Mouse (Mus musculus) liver, embryonic 18 days (tissue): ENCODE results near the gene Ifna16. TPM values are rescaled to one million over a fixed set of nuclear protein-coding genes. Genes with fewer than 3 reads are reported as not detected.

Experiments used
- polyA plus RNA-seq: library from polyadenylated mRNA; depleted of rRNA; stranded (reverse); fragments of >200 nt; gene quantifications from 2 replicates; pipeline ENCODE4 v1.2.3, GENCODE M21; 2012; rRNA removed

The Ifna16 gene
- polyA plus RNA-seq: not detected in 2 replicates

GRCm38 (mm10) chr4:88676824-88677223 is at the start of gene Ifna16:
Gene Ifna16, minus strand, starts transcription at chr4:88676924.

GRCm38 (mm10) chr4:88721791-88722721 is 45.3 kb upstream of the Ifna16 start, which contains the start of the genes Gm26566 and Klhl9:
Gene Gm26566, plus strand, starts transcription at chr4:88721805.
Gene Klhl9, minus strand, starts transcription at chr4:88722465.

GRCm38 (mm10) chr4:88691259-88691658 is 14.5 kb upstream of the Ifna16 start, which contains the start of gene Ifnab:
Gene Ifnab, minus strand, starts transcription at chr4:88691359.

GRCm38 (mm10) chr4:88683812-88684211 is 7.1 kb upstream of the Ifna16 start, which contains the start of gene Ifna2:
Gene Ifna2, minus strand, starts transcription at chr4:88683912.

GRCm38 (mm10) chr4:88644359-88644758 is 32.4 kb downstream of the Ifna16 start, which contains the start of gene Ifna13:
Gene Ifna13, minus strand, starts transcription at chr4:88644459.

GRCm38 (mm10) chr4:88634311-88634710 is 42.4 kb downstream of the Ifna16 start, which contains the start of gene C87499:
Gene C87499, minus strand, starts transcription at chr4:88634411.

Other genes with a start within 250 kb of the Ifna16 start
- gene Hacd4, start 238.0 kb downstream of the Ifna16 start, polyA plus RNA-seq: 1.7 and 1.9 TPM in 2 replicates
- not detected in 2 replicates for gene Ifnb1, start 154.2 kb downstream of the Ifna16 start, polyA plus RNA-seq
- not detected in 2 replicates for gene Ifna15, start 118.7 kb downstream of the Ifna16 start, polyA plus RNA-seq
- gene Ifna14, start 105.1 kb downstream of the Ifna16 start, polyA plus RNA-seq: not detected in 2 replicates
- not detected in 2 replicates for gene Ifna9, start 84.5 kb downstream of the Ifna16 start, polyA plus RNA-seq
- gene Ifna12, start 73.5 kb downstream of the Ifna16 start, polyA plus RNA-seq: not detected in 2 replicates
- not detected in 2 replicates for gene C87499, start 42.5 kb downstream of the Ifna16 start, polyA plus RNA-seq
- not detected in 2 replicates for gene Ifna13, start 32.5 kb downstream of the Ifna16 start, polyA plus RNA-seq
- not detected in 2 replicates for gene Ifna2, start 7.0 kb upstream of the Ifna16 start, polyA plus RNA-seq
- gene Ifnab, start 14.4 kb upstream of the Ifna16 start, polyA plus RNA-seq: not detected in 2 replicates
- 0.03 and 0.05 TPM in 2 replicates for gene Gm26566, start 44.9 kb upstream of the Ifna16 start, polyA plus RNA-seq
- gene Klhl9, start 45.5 kb upstream of the Ifna16 start, polyA plus RNA-seq: 9.8 and 10.8 TPM in 2 replicates
- not detected in 2 replicates for gene Gm13271, start 77.9 kb upstream of the Ifna16 start, polyA plus RNA-seq
- 0.04 TPM in 1 of 2 replicates, not detected in the other for gene Gm13283, start 83.2 kb upstream of the Ifna16 start, polyA plus RNA-seq
- gene Gm13290, start 96.9 kb upstream of the Ifna16 start, polyA plus RNA-seq: not detected in 2 replicates
- not detected in 2 replicates for gene Gm13289, start 100.0 kb upstream of the Ifna16 start, polyA plus RNA-seq
- gene Gm13272, start 102.9 kb upstream of the Ifna16 start, polyA plus RNA-seq: not detected in 2 replicates
- gene Ifnz, start 105.2 kb upstream of the Ifna16 start, polyA plus RNA-seq: 0.02 and 0.04 TPM in 2 replicates
- not detected in 2 replicates for gene Gm13276, start 108.8 kb upstream of the Ifna16 start, polyA plus RNA-seq
- not detected in 2 replicates for gene Gm13277, start 111.7 kb upstream of the Ifna16 start, polyA plus RNA-seq
- gene Gm13278, start 114.6 kb upstream of the Ifna16 start, polyA plus RNA-seq: not detected in 2 replicates
- gene Gm13275, start 117.6 kb upstream of the Ifna16 start, polyA plus RNA-seq: not detected in 2 replicates
- gene Gm13279, start 120.5 kb upstream of the Ifna16 start, polyA plus RNA-seq: not detected in 2 replicates
- not detected in 2 replicates for gene Gm13285, start 122.7 kb upstream of the Ifna16 start, polyA plus RNA-seq
- gene Gm13287, start 126.3 kb upstream of the Ifna16 start, polyA plus RNA-seq: not detected in 2 replicates
- 0.02 TPM in 1 of 2 replicates, not detected in the other for gene Gm13288, start 128.6 kb upstream of the Ifna16 start, polyA plus RNA-seq
- gene Ifna7, start 139.3 kb upstream of the Ifna16 start, polyA plus RNA-seq: not detected in 2 replicates
- not detected in 2 replicates for gene Ifna11, start 143.0 kb upstream of the Ifna16 start, polyA plus RNA-seq
- gene Ifna6, start 150.5 kb upstream of the Ifna16 start, polyA plus RNA-seq: not detected in 2 replicates
- not detected in 2 replicates for gene Ifna5, start 158.6 kb upstream of the Ifna16 start, polyA plus RNA-seq
- gene Ifna4, start 164.9 kb upstream of the Ifna16 start, polyA plus RNA-seq: not detected in 2 replicates
- gene Ifna1, start 173.2 kb upstream of the Ifna16 start, polyA plus RNA-seq: not detected in 2 replicates
- gene Ifne, start 203.3 kb upstream of the Ifna16 start, polyA plus RNA-seq: not detected in 2 replicates